Mouse (Mus musculus) stomach, embryonic 14.5 days (tissue): ENCODE results near the gene Orc1. TPM values are rescaled to one million over a fixed set of nuclear protein-coding genes. Genes with fewer than 3 reads are reported as not detected.

Experiments
- ATAC-seq: fragments of 200-750 bp; cut with Nextera tagmentation; 2 replicates; pipeline ENCODE4 v1.8.0; 2017; ENCODE audit warnings: low read depth, moderate TSS enrichment; ENCODE audit not compliant: insufficient number of reproducible peaks, insufficient read depth, low FRiP score
- H3K27ac ChIP-seq: fragments of 300-500 bp; sonication (generic); 2 replicates; pipeline ENCODE4 v1.5.1; 2014; ENCODE audit warnings: mild to moderate bottlenecking, low read length, moderate library complexity, mixed read lengths
- H3K27me3 ChIP-seq: fragments of 300-500 bp; sonication (generic); 2 replicates; pipeline ENCODE4 v1.6.1; 2014; ENCODE audit warnings: low read length, control low read depth, mixed read lengths; ENCODE audit not compliant: control insufficient read depth, insufficient read depth
- H3K36me3 ChIP-seq: fragments of 300-500 bp; sonication (generic); 2 replicates; pipeline ENCODE4 v1.6.1; 2014; ENCODE audit warnings: mild to moderate bottlenecking, control low read depth, low read length, moderate library complexity, mixed read lengths; ENCODE audit not compliant: control insufficient read depth, insufficient read depth
- H3K4me1 ChIP-seq: fragments of 300-500 bp; sonication (generic); 2 replicates; pipeline ENCODE4 v1.6.1; 2014; ENCODE audit warnings: low read length, control low read depth, mixed read lengths; ENCODE audit not compliant: control insufficient read depth, insufficient read depth
- H3K4me2 ChIP-seq: fragments of 300-500 bp; sonication (generic); replicated peaks from 2 replicates; pipeline ENCODE4 v1.6.1; 2014; ENCODE audit warnings: low read depth, low read length, control low read depth
- H3K4me3 ChIP-seq: fragments of 300-500 bp; sonication (generic); 2 replicates; pipeline ENCODE4 v1.5.1; 2014; ENCODE audit warnings: low read depth, low read length, control low read depth
- H3K9ac ChIP-seq: fragments of 300-500 bp; sonication (generic); replicated peaks from 2 replicates; pipeline ENCODE4 v1.6.1; 2014; ENCODE audit warnings: low read depth, mild to moderate bottlenecking, control low read depth, low read length, moderate library complexity, mixed read lengths
- H3K9me3 ChIP-seq: fragments of 300-500 bp; sonication (generic); 2 replicates; pipeline ENCODE4 v1.6.1; 2016; ENCODE audit warnings: low read depth, low read length, control low read depth; ENCODE audit not compliant: control insufficient read depth
- WGBS: fragments of 180-500 bp; shearing (Covaris S2); extraction: QIAGEN DNeasy Blood & Tissue Kit; methylation state at CpG from one replicate; pipeline ENCODE4 v1.1.7; 2014; 5-methylcytosine and 5-hydroxymethylcytosine counted together
- polyA plus RNA-seq: library from polyadenylated mRNA; unstranded; fragments of >200 nt; fragmentation: Nextera tagmentation; extraction: Ambion mirVana; gene quantifications from 2 replicates; pipeline ENCODE4 v1.2.1, GENCODE M21; 2014

Gene Orc1
- 8.2 and 10.8 TPM in 2 replicates for polyA plus RNA-seq

GRCm38 (mm10) chr4:108578840-108579742 lies at the start of gene Orc1, which contains the start of gene Prpf38a:
TSS of gene Orc1 (plus strand) at chr4:108579423.
TSS of gene Prpf38a (minus strand) at chr4:108579336.
- H3K9me3 ChIP-seq: no peaks in the 10 kb centered on the region
- WGBS: under 1% methylated on average over 64 of the region's 64 CpGs
- peak; percentile 99 for ATAC-seq
- H3K27ac ChIP-seq: peak within 1 kb of the TSS; percentile 46; the same call in 1 of the 2 replicates
- H3K4me3 ChIP-seq: peak within 1 kb of the TSS; percentile 75
- peaks cover 9% of the 10 kb centered on the region for H3K4me1 ChIP-seq
- no peaks in the 10 kb centered on the region for H3K27me3 ChIP-seq
- H3K9ac ChIP-seq: peak within 1 kb of the TSS; percentile 53
- H3K4me2 ChIP-seq: peak within 1 kb of the TSS; percentile 94
- H3K36me3 ChIP-seq: peaks cover 19% of the 10 kb centered on the region; the same call in 1 of the 2 replicates

GRCm38 (mm10) chr4:108539701-108540100 lies 39.5 kb upstream of the Orc1 start:
- no peak for ATAC-seq
- no peak overlapping the region for H3K4me2 ChIP-seq
- WGBS: 95% methylated on average over 2 of the region's 2 CpGs

GRCm38 (mm10) chr4:108565026-108565425 lies 14.2 kb upstream of the Orc1 start:
- Histone ChIP-seq H3K4me2 (no peak overlapping the region), H3K4me1 (no peaks in the 10 kb centered on the region), H3K9me3 (no peaks in the 10 kb centered on the region), H3K36me3 (peaks cover 71% of the 10 kb centered on the region), H3K4me3 (no peak overlapping the region), H3K27ac (no peak overlapping the region), H3K9ac (no peak overlapping the region), H3K27me3 (no peaks in the 10 kb centered on the region)
- ATAC-seq: no peak
- WGBS: 65% methylated on average over 1 of the region's 1 CpGs

More at GRCm38 (mm10) chr4:108539701-108540100, 39.5 kb upstream of the Orc1 start:
- H3K9me3 ChIP-seq: no peaks in the 10 kb centered on the region
- H3K4me1 ChIP-seq: no peaks in the 10 kb centered on the region
- peaks cover 29% of the 10 kb centered on the region for H3K36me3 ChIP-seq
- H3K27ac ChIP-seq: no peak overlapping the region
- no peak overlapping the region for H3K9ac ChIP-seq
- H3K27me3 ChIP-seq: no peaks in the 10 kb centered on the region
- no peak overlapping the region for H3K4me3 ChIP-seq

GRCm38 (mm10) chr4:108572644-108573043 lies 6.6 kb upstream of the Orc1 start:
- WGBS: 95% methylated on average over 3 of the region's 3 CpGs
- ATAC-seq: no peak

GRCm38 (mm10) chr4:108579743-108580411 lies 654 bp downstream of the Orc1 start:
- H3K4me1 ChIP-seq: peaks cover 9% of the 10 kb centered on the region
- no peaks in the 10 kb centered on the region for H3K27me3 ChIP-seq
- 1% methylated on average over 16 of the region's 16 CpGs for WGBS
- H3K4me2 ChIP-seq: peak overlapping the region; percentile 94
- peak overlapping the region; percentile 53 for H3K9ac ChIP-seq
- H3K36me3 ChIP-seq: peaks cover 14% of the 10 kb centered on the region; the same call in 1 of the 2 replicates
- H3K27ac ChIP-seq: peak overlapping the region; percentile 34; the same call in 1 of the 2 replicates
- peak overlapping the region; percentile 75 for H3K4me3 ChIP-seq
- no peak for ATAC-seq
- no peaks in the 10 kb centered on the region for H3K9me3 ChIP-seq

More at GRCm38 (mm10) chr4:108572644-108573043, 6.6 kb upstream of the Orc1 start:
- no peak overlapping the region for H3K4me3 ChIP-seq
- no peak overlapping the region for H3K27ac ChIP-seq
- no peak overlapping the region for H3K9ac ChIP-seq
- peaks cover 3% of the 10 kb centered on the region for H3K4me1 ChIP-seq
- peaks cover 61% of the 10 kb centered on the region for H3K36me3 ChIP-seq
- H3K9me3 ChIP-seq: no peaks in the 10 kb centered on the region
- H3K4me2 ChIP-seq: no peak overlapping the region
- no peaks in the 10 kb centered on the region for H3K27me3 ChIP-seq

DNA sequence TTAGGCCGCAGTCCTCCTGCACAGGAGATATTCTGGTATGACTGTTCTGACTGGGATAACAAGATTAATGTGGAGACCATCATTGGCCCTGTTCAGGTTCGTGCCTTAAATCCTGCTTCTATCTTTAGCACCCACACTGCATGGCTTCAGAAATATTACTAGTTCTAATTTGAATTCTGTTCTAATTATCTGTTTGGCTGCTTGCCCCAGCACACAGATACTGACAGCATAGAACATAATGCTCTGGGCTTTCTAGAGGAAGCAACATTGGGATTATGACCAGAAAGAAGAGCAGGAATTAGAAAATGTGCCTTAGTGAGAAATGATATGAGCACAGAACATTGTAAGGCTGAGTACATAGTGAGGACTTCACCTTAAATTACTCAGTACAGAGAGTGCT lies 14.2 kb downstream of the Orc1 start:
- Histone ChIP-seq H3K4me3 (no peak overlapping the region), H3K27ac (no peak overlapping the region), H3K4me1 (no peaks in the 10 kb centered on the region), H3K4me2 (no peak overlapping the region), H3K36me3 (peaks cover 6% of the 10 kb centered on the region; the same call in 1 of the 2 replicates), H3K27me3 (no peaks in the 10 kb centered on the region), H3K9me3 (no peaks in the 10 kb centered on the region), H3K9ac (no peak overlapping the region)
- no peak for ATAC-seq
- WGBS: 91% methylated on average over 2 of the region's 2 CpGs

DNA sequence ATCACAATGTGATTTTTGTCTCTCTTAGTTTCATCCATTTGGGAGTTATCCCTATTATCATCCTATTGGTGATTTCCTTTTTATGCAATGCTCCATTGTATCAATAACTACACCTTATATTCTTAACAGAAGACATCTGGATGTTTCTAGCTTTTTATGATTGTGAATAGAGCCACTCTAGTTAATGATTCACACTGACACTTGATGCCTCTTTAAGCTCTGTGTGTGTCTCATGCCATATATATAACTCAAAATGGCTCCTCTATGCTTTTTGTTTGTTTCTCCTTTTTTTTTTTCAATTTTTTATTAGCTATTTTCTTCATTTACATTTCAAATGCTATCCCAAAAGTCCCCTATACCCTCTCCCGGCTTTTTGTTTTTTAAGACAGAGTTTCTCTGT lies 16.6 kb downstream of the Orc1 start:
- ATAC-seq: no peak
- H3K9ac ChIP-seq: no peak overlapping the region
- no peak overlapping the region for H3K4me2 ChIP-seq
- no peak overlapping the region for H3K27ac ChIP-seq
- no peaks in the 10 kb centered on the region for H3K4me1 ChIP-seq
- H3K9me3 ChIP-seq: no peaks in the 10 kb centered on the region
- H3K4me3 ChIP-seq: no peak overlapping the region
- H3K36me3 ChIP-seq: peaks cover 9% of the 10 kb centered on the region; the same call in 1 of the 2 replicates
- WGBS: 90% methylated on average over 1 of the region's 1 CpGs
- no peaks in the 10 kb centered on the region for H3K27me3 ChIP-seq

- H3K4me3 ChIP-seq: no peak overlapping the region
- H3K4me2 ChIP-seq: no peak overlapping the region
- no peak overlapping the region for H3K27ac ChIP-seq
- ATAC-seq: no peak
- peaks cover 11% of the 10 kb centered on the region; the same call in 1 of the 2 replicates for H3K36me3 ChIP-seq
- H3K4me1 ChIP-seq: no peaks in the 10 kb centered on the region
- no peaks in the 10 kb centered on the region for H3K27me3 ChIP-seq
- no peaks in the 10 kb centered on the region for H3K9me3 ChIP-seq
- no peak overlapping the region for H3K9ac ChIP-seq
- 88% methylated on average over 4 of the region's 4 CpGs for WGBS
Measured at GRCm38 (mm10) chr4:108598306-108598705, 19.1 kb downstream of the Orc1 start.
